Mouse (Mus musculus): ENCODE results near the gene Ptbp1.

DNA sequence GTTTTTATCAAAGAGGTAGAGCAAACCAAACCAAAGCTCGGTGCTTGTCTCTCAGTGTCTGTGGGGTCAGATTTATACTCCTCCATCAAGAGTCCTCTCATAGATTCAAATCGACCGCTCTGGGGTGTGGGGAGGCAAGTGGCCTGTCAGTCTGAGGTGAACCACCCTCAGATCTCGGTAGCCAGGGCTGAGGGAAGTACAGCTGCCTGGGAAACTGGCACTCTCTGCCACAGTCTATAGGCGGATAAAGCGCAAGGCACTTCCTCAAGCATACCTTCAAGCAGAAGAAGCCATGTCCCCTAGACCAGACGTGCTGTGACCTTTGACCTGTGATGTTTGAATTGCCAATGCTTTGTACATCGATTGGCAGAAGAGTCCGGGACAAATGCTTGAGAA, 21.4 kb upstream of the Ptbp1 start:
- TF ChIP-seq EP300 (IDR thresholded peaks at IDR 0.05; ENCODE audit: insufficient read depth, low read depth, low read length) (no peak), CTCF (IDR thresholded peaks at IDR 0.05) (no peak)

All from heart, adult 2 months (tissue).